Mouse (Mus musculus) testis, adult 2 months (tissue): ENCODE data around the gene H1f0.

ENCODE experiments used
- CTCF ChIP-seq: fragments of 200-500 bp; IDR thresholded peaks from 2 replicates; pipeline ENCODE4 v1.5.1; 2012; ENCODE audit warnings: low read depth, mild to moderate bottlenecking, inconsistent platforms, low read length, moderate library complexity; ENCODE audit not compliant: control insufficient read depth, insufficient read depth, insufficient replicate concordance
- POLR2A ChIP-seq: fragments of 200-500 bp; IDR thresholded peaks from 2 replicates; pipeline ENCODE4 v1.6.1; 2012; ENCODE audit warnings: low read depth, mild to moderate bottlenecking, inconsistent platforms, low read length, moderate library complexity; ENCODE audit not compliant: control insufficient read depth

DNA sequence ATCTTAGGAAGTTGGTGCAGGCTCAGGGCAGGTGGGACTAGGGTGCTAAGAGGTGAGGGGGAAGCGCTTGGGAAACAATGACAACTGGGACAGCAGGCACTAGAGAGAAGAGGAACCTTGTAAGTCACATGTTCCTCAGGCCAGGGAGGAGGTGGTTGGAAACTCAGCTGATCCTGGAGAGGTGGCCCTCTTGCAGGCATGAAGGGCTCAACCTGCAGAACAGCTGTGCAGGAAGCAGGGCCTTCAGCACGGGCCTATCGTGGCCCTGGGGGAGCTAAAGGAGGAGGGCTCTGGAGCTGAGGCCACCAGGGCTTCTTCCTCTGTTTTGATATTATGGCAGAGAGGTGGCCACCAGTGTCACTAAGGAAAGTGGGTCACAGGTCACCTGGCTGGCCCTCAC lies 31.6 kb upstream of the H1f0 start:
- TF ChIP-seq CTCF: no peak
- no peak for TF ChIP-seq POLR2A
